Mouse (Mus musculus): ENCODE data around the gene Il6ra.

Gene Il6ra

GRCm38 (mm10) chr3:89909703-89910542 lies 3.1 kb downstream of the Il6ra start:
- no peak for DNase-seq

GRCm38 (mm10) chr3:89908836-89909235 lies 4.2 kb downstream of the Il6ra start:
- no peak for DNase-seq

GRCm38 (mm10) chr3:89907846-89908245 lies 5.2 kb downstream of the Il6ra start:
- DNase-seq, result no peak

GRCm38 (mm10) chr3:89899511-89899908 lies 13.5 kb downstream of the Il6ra start:
- DNase-seq, result no peak

GRCm38 (mm10) chr3:89898870-89899510 lies 14.0 kb downstream of the Il6ra start:
- no peak for DNase-seq

GRCm38 (mm10) chr3:89898011-89898410 lies 15.0 kb downstream of the Il6ra start:
- no peak for DNase-seq

- no peak for DNase-seq
Observed at GRCm38 (mm10) chr3:89897204-89897796, 15.7 kb downstream of the Il6ra start.

- DNase-seq, result no peak
Observed at GRCm38 (mm10) chr3:89896571-89896970, 16.4 kb downstream of the Il6ra start.

GRCm38 (mm10) chr3:89892517-89893106 lies 20.4 kb downstream of the Il6ra start:
- no peak for DNase-seq

GRCm38 (mm10) chr3:89891696-89892095 lies 21.3 kb downstream of the Il6ra start:
- no peak for DNase-seq

GRCm38 (mm10) chr3:89889841-89890430 lies 23.1 kb downstream of the Il6ra start:
- no peak for DNase-seq

- no peak for DNase-seq
Observed at GRCm38 (mm10) chr3:89887582-89888230, 25.3 kb downstream of the Il6ra start.

GRCm38 (mm10) chr3:89885766-89886165 lies 27.2 kb downstream of the Il6ra start:
- no peak for DNase-seq

GRCm38 (mm10) chr3:89883582-89884041 lies 29.4 kb downstream of the Il6ra start:
- no peak for DNase-seq

- DNase-seq, result no peak
Observed at GRCm38 (mm10) chr3:89882556-89883181, 30.3 kb downstream of the Il6ra start.

- DNase-seq, result no peak
Observed at GRCm38 (mm10) chr3:89880036-89880851, 32.8 kb downstream of the Il6ra start.

- DNase-seq, result no peak
Observed at GRCm38 (mm10) chr3:89879326-89879725, 33.7 kb downstream of the Il6ra start.

- no peak for DNase-seq
Observed at GRCm38 (mm10) chr3:89878456-89878855, 34.5 kb downstream of the Il6ra start.

GRCm38 (mm10) chr3:89877129-89877528 lies 35.9 kb downstream of the Il6ra start:
- DNase-seq, result no peak

GRCm38 (mm10) chr3:89876469-89876868 lies 36.5 kb downstream of the Il6ra start:
- no peak for DNase-seq

GRCm38 (mm10) chr3:89875781-89876180 lies 37.2 kb downstream of the Il6ra start:
- DNase-seq, result no peak

All from cerebellum, adult 11 months (tissue).